Mouse (Mus musculus): Measurements from ENCODE around the gene Mycn. TPM values are rescaled to one million over a fixed set of nuclear protein-coding genes. Genes with fewer than 3 reads are reported as not detected.

Gene Mycn
- polyA plus RNA-seq, 1 experiment: 0.06 TPM

DNA sequence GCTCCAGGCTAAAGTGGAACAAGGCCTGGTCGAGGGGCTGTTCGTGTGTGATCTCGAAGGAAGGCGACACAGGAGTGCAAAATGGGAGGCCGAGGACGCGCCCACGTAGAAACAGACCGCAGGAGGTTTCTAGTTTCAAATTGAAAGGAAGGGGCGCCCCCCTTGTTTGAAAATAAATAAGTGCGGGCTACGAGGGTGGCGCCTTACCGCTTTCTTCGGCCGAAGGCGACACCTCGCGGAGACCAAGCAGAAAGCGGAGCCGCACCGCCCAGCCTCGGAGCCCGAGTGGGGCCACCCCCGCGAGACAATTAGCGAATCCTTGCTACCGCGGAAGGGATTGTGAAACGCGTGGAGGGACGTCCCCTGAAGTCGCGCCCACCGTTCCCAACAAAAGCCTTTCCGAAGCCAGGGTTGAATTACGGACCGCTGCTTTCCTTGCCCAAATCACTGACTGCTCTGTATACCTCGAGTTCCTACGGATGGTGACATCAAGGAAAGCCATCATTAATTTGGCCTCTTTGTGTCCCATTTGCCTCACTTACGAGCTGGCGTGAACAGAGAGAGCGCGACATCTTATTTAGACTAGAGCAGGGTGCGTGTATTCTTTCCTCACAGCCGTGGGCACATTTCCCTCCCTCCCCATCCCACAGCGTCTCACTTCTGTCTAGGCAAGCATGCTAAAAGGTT is 793 bp upstream of the Mycn start:
- H3K79me2 ChIP-seq (ENCODE audit: control insufficient read depth, insufficient read depth): no peaks in the 10 kb centered on the region
- H3K27me3 ChIP-seq (ENCODE audit: control insufficient read depth, insufficient read depth, insufficient read length): peaks cover 16% of the 10 kb centered on the region
- peak overlapping the region; percentile 25 for H3K4me3 ChIP-seq (ENCODE audit: insufficient read depth, poor library complexity, severe bottlenecking)
- H3K36me3 ChIP-seq (ENCODE audit: control insufficient read depth, insufficient read depth): no peaks in the 10 kb centered on the region
- H3K79me3 ChIP-seq (ENCODE audit: low read depth): no peaks in the 10 kb centered on the region
- no peak for TF ChIP-seq USF1 (IDR thresholded peaks at IDR 0.05; ENCODE audit: low read depth)
- peak; percentile 38 for TF ChIP-seq CTCF (IDR thresholded peaks at IDR 0.05; ENCODE audit: control insufficient read depth, insufficient read depth, insufficient read length)
- TF ChIP-seq MAX (IDR thresholded peaks at IDR 0.05): no peak
- peak overlapping the region; percentile 12 for H3ac ChIP-seq (ENCODE audit: control insufficient read depth, insufficient read length, low read depth)

DNA sequence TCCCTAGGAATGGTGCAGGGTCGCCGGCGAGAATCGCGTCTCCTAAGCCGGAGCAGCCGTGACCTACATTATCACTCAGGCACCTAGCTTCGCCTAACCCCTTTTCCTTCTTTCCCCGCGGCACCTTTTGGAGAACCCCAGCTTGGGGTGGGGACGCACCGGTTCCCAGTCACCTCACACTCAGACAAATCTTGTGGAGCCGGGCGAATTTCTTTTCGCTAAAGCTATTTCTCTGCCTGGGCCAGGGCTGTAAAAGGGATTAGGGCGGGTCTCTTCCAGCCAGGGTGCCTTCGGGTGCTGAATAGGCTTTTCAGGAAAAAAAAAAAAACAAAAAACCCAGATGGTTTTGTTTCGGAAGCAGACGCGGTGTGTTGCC is 597 bp downstream of the Mycn start:
- Histone ChIP-seq H3K27me3 (ENCODE audit: control insufficient read depth, insufficient read depth, insufficient read length) (peaks cover 16% of the 10 kb centered on the region), H3K36me3 (ENCODE audit: control insufficient read depth, insufficient read depth) (no peaks in the 10 kb centered on the region), H3K79me2 (ENCODE audit: control insufficient read depth, insufficient read depth) (no peaks in the 10 kb centered on the region), H3ac (ENCODE audit: control insufficient read depth, insufficient read length, low read depth) (no peak overlapping the region), H3K4me3 (ENCODE audit: insufficient read depth, poor library complexity, severe bottlenecking) (no peak overlapping the region), H3K79me3 (ENCODE audit: low read depth) (no peaks in the 10 kb centered on the region)
- TF ChIP-seq USF1 (IDR thresholded peaks at IDR 0.05; ENCODE audit: low read depth) (no peak), MAX (IDR thresholded peaks at IDR 0.05) (no peak), CTCF (IDR thresholded peaks at IDR 0.05; ENCODE audit: control insufficient read depth, insufficient read depth, insufficient read length) (no peak), MYOD1 (IDR thresholded peaks at IDR 0.05; ENCODE audit: control insufficient read depth, insufficient read length, low read depth) (no peak), FOSL1 (IDR thresholded peaks at IDR 0.05; ENCODE audit: insufficient read depth, low read length, poor library complexity, severe bottlenecking) (no peak), MYOG (IDR thresholded peaks at IDR 0.05; ENCODE audit: control insufficient read depth, extremely low read depth, insufficient read length) (no peak), CEBPB (IDR thresholded peaks at IDR 0.05; ENCODE audit: low read depth) (no peak)

DNA sequence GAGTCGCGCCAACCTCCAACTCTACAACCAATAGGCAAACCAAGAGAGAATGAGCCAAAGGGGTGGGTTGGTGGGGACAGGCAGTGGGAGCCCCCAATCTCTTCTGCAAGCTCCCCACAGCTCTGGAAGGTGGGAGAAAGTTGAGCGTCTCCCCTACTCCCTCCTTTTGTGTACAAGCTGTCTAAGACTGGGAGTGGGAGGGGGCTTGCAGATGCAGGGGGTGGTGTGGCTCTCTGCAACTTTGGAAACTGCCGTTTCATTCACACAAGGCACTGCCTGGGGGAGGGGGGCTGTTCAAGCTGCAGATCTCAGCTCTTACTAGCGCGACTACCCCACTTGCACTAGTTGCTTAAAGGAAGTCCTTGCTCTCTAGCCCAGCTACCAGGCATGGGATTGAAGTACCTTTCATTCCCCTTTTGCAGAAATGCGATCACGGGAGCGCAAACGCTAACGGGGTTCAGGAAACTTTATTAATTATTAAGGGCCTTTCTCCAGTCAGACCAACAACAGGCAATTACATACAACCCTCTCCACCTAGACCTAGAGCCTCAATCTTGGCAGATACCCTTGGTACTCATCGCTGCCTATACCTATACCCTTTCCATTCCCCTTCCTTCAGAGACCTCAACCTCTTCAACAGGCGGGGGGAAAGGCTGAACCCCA is 1.1 kb downstream of the Mycn start:
- no peak overlapping the region for H3ac ChIP-seq (ENCODE audit: control insufficient read depth, insufficient read length, low read depth)
- no peaks in the 10 kb centered on the region for H3K79me2 ChIP-seq (ENCODE audit: control insufficient read depth, insufficient read depth)
- no peaks in the 10 kb centered on the region for H3K36me3 ChIP-seq (ENCODE audit: control insufficient read depth, insufficient read depth)
- TF ChIP-seq MAX (IDR thresholded peaks at IDR 0.05): no peak
- TF ChIP-seq MYOD1 (IDR thresholded peaks at IDR 0.05; ENCODE audit: control insufficient read depth, insufficient read length, low read depth): no peak
- TF ChIP-seq FOSL1 (IDR thresholded peaks at IDR 0.05; ENCODE audit: insufficient read depth, low read length, poor library complexity, severe bottlenecking): no peak
- TF ChIP-seq CTCF (IDR thresholded peaks at IDR 0.05; ENCODE audit: control insufficient read depth, insufficient read depth, insufficient read length): no peak
- no peak for TF ChIP-seq USF1 (IDR thresholded peaks at IDR 0.05; ENCODE audit: low read depth)
- TF ChIP-seq CEBPB (IDR thresholded peaks at IDR 0.05; ENCODE audit: low read depth): no peak
- no peak for TF ChIP-seq MYOG (IDR thresholded peaks at IDR 0.05; ENCODE audit: control insufficient read depth, extremely low read depth, insufficient read length)
- no peak overlapping the region for H3K4me3 ChIP-seq (ENCODE audit: insufficient read depth, poor library complexity, severe bottlenecking)
- H3K79me3 ChIP-seq (ENCODE audit: low read depth): no peaks in the 10 kb centered on the region
- H3K27me3 ChIP-seq (ENCODE audit: control insufficient read depth, insufficient read depth, insufficient read length): peaks cover 16% of the 10 kb centered on the region

- H3K4me3 ChIP-seq (ENCODE audit: insufficient read depth, poor library complexity, severe bottlenecking): no peak overlapping the region
- H3K27me3 ChIP-seq (ENCODE audit: control insufficient read depth, insufficient read depth, insufficient read length): peaks cover 16% of the 10 kb centered on the region
- H3K79me3 ChIP-seq (ENCODE audit: low read depth): no peaks in the 10 kb centered on the region
- H3ac ChIP-seq (ENCODE audit: control insufficient read depth, insufficient read length, low read depth): no peak overlapping the region
- H3K79me2 ChIP-seq (ENCODE audit: control insufficient read depth, insufficient read depth): no peaks in the 10 kb centered on the region
- no peaks in the 10 kb centered on the region for H3K36me3 ChIP-seq (ENCODE audit: control insufficient read depth, insufficient read depth)
- TF ChIP-seq FOSL1 (IDR thresholded peaks at IDR 0.05; ENCODE audit: insufficient read depth, low read length, poor library complexity, severe bottlenecking) (no peak), MYOD1 (IDR thresholded peaks at IDR 0.05; ENCODE audit: control insufficient read depth, insufficient read length, low read depth) (no peak), MYOG (IDR thresholded peaks at IDR 0.05; ENCODE audit: control insufficient read depth, extremely low read depth, insufficient read length) (no peak), CTCF (IDR thresholded peaks at IDR 0.05; ENCODE audit: control insufficient read depth, insufficient read depth, insufficient read length) (no peak), CEBPB (IDR thresholded peaks at IDR 0.05; ENCODE audit: low read depth) (no peak), MAX (IDR thresholded peaks at IDR 0.05) (no peak), USF1 (IDR thresholded peaks at IDR 0.05; ENCODE audit: low read depth) (no peak)
These were observed 1.9 kb downstream of the Mycn start for GRCm38 (mm10) chr12:12939581-12940465.

DNA sequence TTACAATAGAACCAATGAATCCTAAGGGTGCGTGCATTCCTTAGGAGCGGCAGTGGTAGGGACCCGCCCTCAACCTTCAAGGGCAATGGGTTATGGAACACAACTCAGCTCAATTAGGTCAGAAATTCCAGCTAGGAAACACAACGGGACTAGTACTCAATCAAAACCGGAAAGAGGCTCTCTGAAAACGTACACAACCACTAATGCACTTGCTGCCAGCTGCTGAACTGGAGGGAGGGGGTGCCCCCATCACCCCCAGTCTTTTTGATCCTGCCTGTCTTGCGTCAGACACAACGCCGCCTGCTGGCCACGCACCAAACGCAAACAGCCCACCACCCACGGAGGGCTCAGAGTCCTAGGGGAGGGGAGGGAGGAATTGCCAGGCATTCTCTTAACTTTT is 2.9 kb downstream of the Mycn start:
- H3K27me3 ChIP-seq (ENCODE audit: control insufficient read depth, insufficient read depth, insufficient read length): peaks cover 16% of the 10 kb centered on the region
- H3K4me3 ChIP-seq (ENCODE audit: insufficient read depth, poor library complexity, severe bottlenecking): no peak overlapping the region
- TF ChIP-seq USF1 (IDR thresholded peaks at IDR 0.05; ENCODE audit: low read depth) (no peak), CTCF (IDR thresholded peaks at IDR 0.05; ENCODE audit: control insufficient read depth, insufficient read depth, insufficient read length) (no peak), MAX (IDR thresholded peaks at IDR 0.05) (no peak), FOSL1 (IDR thresholded peaks at IDR 0.05; ENCODE audit: insufficient read depth, low read length, poor library complexity, severe bottlenecking) (no peak), MYOD1 (IDR thresholded peaks at IDR 0.05; ENCODE audit: control insufficient read depth, insufficient read length, low read depth) (no peak), MYOG (IDR thresholded peaks at IDR 0.05; ENCODE audit: control insufficient read depth, extremely low read depth, insufficient read length) (no peak), CEBPB (IDR thresholded peaks at IDR 0.05; ENCODE audit: low read depth) (no peak)
- H3K79me2 ChIP-seq (ENCODE audit: control insufficient read depth, insufficient read depth): no peaks in the 10 kb centered on the region
- H3K79me3 ChIP-seq (ENCODE audit: low read depth): no peaks in the 10 kb centered on the region
- no peak overlapping the region for H3ac ChIP-seq (ENCODE audit: control insufficient read depth, insufficient read length, low read depth)
- no peaks in the 10 kb centered on the region for H3K36me3 ChIP-seq (ENCODE audit: control insufficient read depth, insufficient read depth)
